Mouse (Mus musculus) bone marrow, adult 2 months (tissue): ENCODE results near the gene Cox6a2.
"Not testable (repeated sequence)": the region's sequence is repeated elsewhere in the genome, so short reads cannot be mapped to it uniquely, and the experiment has no call there.

Experiments
- CTCF ChIP-seq: fragments of 200-500 bp; IDR thresholded peaks from 2 replicates; pipeline ENCODE4 v1.5.1; 2011; ENCODE audit warnings: low read length, control low read depth; ENCODE audit not compliant: control insufficient read depth, insufficient read depth
- POLR2A ChIP-seq: fragments of 200-500 bp; IDR thresholded peaks from 2 replicates; pipeline ENCODE4 v1.6.1; 2011; ENCODE audit warnings: low read depth, mild to moderate bottlenecking, control low read depth, low read length, borderline replicate concordance; ENCODE audit not compliant: control insufficient read depth

DNA sequence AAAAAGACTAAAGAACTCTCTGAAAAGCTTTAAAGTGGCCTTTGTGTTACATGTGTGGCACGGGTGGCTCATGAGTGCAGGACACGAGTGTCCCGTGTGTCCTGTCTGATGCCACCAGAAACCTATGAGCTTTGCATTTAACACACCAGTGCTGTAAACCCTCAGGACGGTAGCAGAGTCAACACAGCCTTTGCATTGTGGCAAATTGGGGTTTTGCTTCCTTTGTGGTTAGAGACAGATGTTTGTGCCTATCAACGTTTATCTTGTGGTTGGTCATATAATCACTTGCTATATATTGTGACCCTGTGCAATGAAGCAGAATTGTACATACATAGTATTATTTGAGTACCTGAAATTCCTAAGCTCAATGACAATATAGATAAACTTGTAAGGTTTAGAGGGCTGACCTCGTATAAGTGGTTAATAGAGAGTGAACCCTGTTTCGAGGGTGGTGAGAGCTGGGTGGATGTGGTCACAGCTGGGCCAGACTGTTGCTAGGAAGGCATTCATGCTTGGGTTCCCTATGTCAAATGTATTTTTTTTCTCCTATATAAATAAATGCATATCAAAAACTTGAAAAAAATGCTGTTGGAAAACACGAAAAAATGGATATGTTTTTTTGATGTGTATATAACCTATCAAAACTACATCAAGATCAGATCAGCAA lies 47.4 kb downstream of the Cox6a2 start:
- not testable (repeated sequence) for TF ChIP-seq POLR2A, CTCF
